Mouse (Mus musculus) forebrain, postnatal 0 days (tissue): Measurements from ENCODE around the gene Gja10. TPM values are rescaled to one million over a fixed set of nuclear protein-coding genes. Genes with fewer than 3 reads are reported as not detected.

Experiments
- ATAC-seq: fragments of 200-750 bp; cut with Nextera tagmentation; 2 replicates; pipeline ENCODE4 v1.8.0; 2017; ENCODE audit warnings: mild to moderate bottlenecking, moderate library complexity
- DNase-seq: peaks from one replicate; pipeline ENCODE4 v3.0.0-alpha.2; 2015
- H3K27ac ChIP-seq: fragments of 300-500 bp; sonication (generic); 2 replicates; pipeline ENCODE4 v1.5.1; 2014; ENCODE audit warnings: low read depth, mild to moderate bottlenecking, antibody characterized with exemption, low read length, moderate library complexity, mixed read lengths
- H3K27me3 ChIP-seq: fragments of 300-500 bp; sonication (generic); 2 replicates; pipeline ENCODE4 v1.6.1; 2014; ENCODE audit warnings: mild to moderate bottlenecking, low read length, mixed read lengths; ENCODE audit not compliant: insufficient read depth
- H3K36me3 ChIP-seq: fragments of 300-500 bp; sonication (generic); 2 replicates; pipeline ENCODE4 v1.6.1; 2014; ENCODE audit warnings: mild to moderate bottlenecking, moderate library complexity; ENCODE audit not compliant: insufficient read depth
- H3K4me1 ChIP-seq: fragments of 300-500 bp; sonication (generic); 2 replicates; pipeline ENCODE4 v1.6.1; 2014; ENCODE audit warnings: antibody characterized with exemption; ENCODE audit not compliant: insufficient read depth
- H3K4me2 ChIP-seq: fragments of 300-500 bp; sonication (generic); 2 replicates; pipeline ENCODE4 v1.6.1; 2014; ENCODE audit warnings: low read depth, mild to moderate bottlenecking, moderate library complexity
- H3K4me3 ChIP-seq: fragments of 300-500 bp; sonication (generic); 2 replicates; pipeline ENCODE4 v1.5.1; 2014; ENCODE audit warnings: low read depth, low read length, mixed read lengths
- H3K9ac ChIP-seq: fragments of 300-500 bp; sonication (generic); 2 replicates; pipeline ENCODE4 v1.6.1; 2014; ENCODE audit warnings: mild to moderate bottlenecking
- H3K9me3 ChIP-seq: fragments of 300-500 bp; sonication (generic); 2 replicates; pipeline ENCODE4 v1.6.1; 2016; ENCODE audit warnings: low read length
- CTCF ChIP-seq: sonication (generic); IDR thresholded peaks from 2 replicates; pipeline ENCODE4 v1.5.1; 2016; ENCODE audit warnings: antibody characterized with exemption, control low read depth, low read depth
- WGBS: fragments of 180-500 bp; shearing (Covaris S2); extraction: QIAGEN DNeasy Blood & Tissue Kit; methylation state at CpG from one replicate; pipeline ENCODE4 v1.1.7; 2014; 5-methylcytosine and 5-hydroxymethylcytosine counted together
- polyA plus RNA-seq: library from polyadenylated mRNA; unstranded; fragments of >200 nt; fragmentation: Nextera tagmentation; extraction: Ambion mirVana; gene quantifications from 2 replicates; pipeline ENCODE4 v1.2.1, GENCODE M21; 2015
- total RNA-seq: library from RNA; depleted of rRNA; stranded (reverse); fragments of >200 nt; gene quantifications from 2 replicates; pipeline ENCODE4 v1.2.3, GENCODE M21; 2014

Gene Gja10
- total and polyA plus RNA-seq, 2 experiments from 2014 or later = 0.14 TPM; not detected in 1

DNA sequence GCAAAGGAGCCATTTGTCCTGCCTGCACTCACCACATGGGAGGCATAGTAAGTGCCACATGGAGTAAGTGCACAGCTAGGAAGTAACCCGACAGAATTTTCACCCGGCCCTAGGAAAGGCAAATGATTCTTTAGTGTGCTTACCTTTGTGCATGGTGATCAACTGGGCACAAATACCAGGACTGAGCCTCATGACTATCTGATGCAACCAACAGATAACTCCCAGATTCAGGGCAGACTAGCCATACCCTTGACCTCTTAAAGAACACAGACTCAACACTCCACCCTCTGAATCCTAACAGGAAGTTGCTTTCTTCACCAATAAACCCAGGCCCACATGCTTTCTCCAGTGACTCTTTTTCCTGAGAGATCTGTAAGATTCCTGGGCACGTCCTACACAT is 31.1 kb downstream of the Gja10 start:
- no peak for TF ChIP-seq CTCF
- Histone ChIP-seq H3K4me1 (peaks cover 14% of the 10 kb centered on the region), H3K27ac (no peak overlapping the region), H3K36me3 (0 out of 2 replicates have a peak, but pooled peaks cover under 1% of the 10 kb centered on the region), H3K4me3 (no peak overlapping the region), H3K27me3 (no peaks in the 10 kb centered on the region), H3K9ac (no peak overlapping the region), H3K4me2 (no peak overlapping the region), H3K9me3 (no peaks in the 10 kb centered on the region)
- no peak for ATAC-seq
- no peak for DNase-seq
- 61% methylated on average over 3 of the region's 3 CpGs for WGBS

DNA sequence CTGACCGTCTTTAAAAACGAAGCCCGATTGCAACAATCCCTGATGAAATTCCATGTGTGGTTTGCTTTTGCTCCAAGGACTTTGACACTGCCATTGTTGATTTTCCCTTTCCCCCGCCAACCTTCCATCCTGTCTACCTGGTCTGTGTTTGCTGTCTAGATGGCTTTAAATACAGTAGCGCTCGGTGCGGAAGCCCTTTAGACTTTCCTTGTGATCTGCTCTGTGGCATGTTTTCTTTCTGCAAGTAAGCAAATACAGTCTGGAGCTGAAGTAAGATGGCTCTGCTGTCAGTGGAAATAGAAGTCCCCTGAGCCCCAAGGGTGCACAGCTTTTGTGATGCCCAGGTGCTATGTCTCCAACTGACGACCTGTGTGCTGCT is 31.6 kb downstream of the Gja10 start:
- no peak for ATAC-seq
- Histone ChIP-seq H3K9me3 (no peaks in the 10 kb centered on the region), H3K27ac (peak overlapping the region; percentile 45; the same call in 1 of the 2 replicates), H3K4me2 (no peak overlapping the region), H3K27me3 (no peaks in the 10 kb centered on the region), H3K4me3 (no peak overlapping the region), H3K4me1 (peaks cover 14% of the 10 kb centered on the region), H3K36me3 (no peaks in the 10 kb centered on the region), H3K9ac (0 out of 2 replicates have a peak overlapping the region, but pooled peaks have one; percentile 31)
- no peak for DNase-seq
- 59% methylated on average over 8 of the region's 8 CpGs for WGBS
- no peak for TF ChIP-seq CTCF

DNA sequence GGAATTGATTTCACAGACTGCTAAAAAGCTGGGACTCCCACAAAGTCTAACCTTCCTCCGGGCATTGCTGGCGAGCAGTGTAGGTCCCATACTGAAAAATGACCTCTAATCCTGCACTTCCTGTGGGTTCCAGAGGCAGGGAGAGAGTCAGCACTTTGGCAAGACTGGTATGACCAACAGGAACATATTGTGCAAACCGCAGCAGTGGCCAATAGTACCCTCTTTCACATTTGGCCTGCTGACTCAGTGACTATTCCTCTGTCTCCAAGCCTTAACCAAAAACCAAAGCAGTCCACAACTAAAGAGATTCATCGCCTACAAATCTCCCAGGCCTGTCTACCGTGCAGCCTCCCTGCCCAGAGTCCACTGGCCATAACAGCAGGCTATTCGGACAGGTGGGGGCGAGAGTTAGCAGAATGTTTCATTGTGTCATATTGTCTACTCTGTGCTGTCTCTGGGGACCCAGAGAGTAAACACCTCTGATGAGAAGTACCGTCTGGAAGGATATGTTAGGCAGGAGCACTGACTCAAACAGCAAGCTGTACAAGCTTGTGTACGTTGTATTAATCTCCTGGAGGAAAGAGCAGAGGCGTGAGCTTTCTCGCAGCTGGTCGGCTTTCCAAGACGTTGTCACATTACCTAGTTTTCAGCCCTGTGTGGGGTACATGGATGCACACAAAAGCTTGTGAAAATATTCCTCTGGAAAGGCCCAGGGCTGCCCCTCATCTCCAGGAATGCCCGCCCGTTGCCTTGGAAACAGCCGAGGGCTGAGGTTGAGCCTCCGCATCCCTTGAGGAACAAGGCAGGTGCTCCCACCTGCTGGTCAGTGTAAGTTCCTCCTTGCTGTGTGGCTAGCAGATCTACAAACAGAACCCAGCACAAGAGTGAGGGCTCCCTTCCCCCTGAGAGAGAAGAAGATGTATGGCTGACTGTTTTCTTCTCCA is 32.3 kb downstream of the Gja10 start:
- peak overlapping the region; percentile 31 for H3K9ac ChIP-seq
- no peaks in the 10 kb centered on the region for H3K9me3 ChIP-seq
- peak; percentile 48 for TF ChIP-seq CTCF
- peaks cover 14% of the 10 kb centered on the region for H3K4me1 ChIP-seq
- peak overlapping the region; percentile 2; the same call in 1 of the 2 replicates for H3K4me2 ChIP-seq
- ATAC-seq (peak; percentile 61), DNase-seq (peak; percentile 50)
- H3K4me3 ChIP-seq = no peak overlapping the region
- no peaks in the 10 kb centered on the region for H3K36me3 ChIP-seq
- H3K27me3 ChIP-seq = no peaks in the 10 kb centered on the region
- WGBS = 36% methylated on average over 17 of the region's 17 CpGs
- H3K27ac ChIP-seq = peak overlapping the region; percentile 45

DNA sequence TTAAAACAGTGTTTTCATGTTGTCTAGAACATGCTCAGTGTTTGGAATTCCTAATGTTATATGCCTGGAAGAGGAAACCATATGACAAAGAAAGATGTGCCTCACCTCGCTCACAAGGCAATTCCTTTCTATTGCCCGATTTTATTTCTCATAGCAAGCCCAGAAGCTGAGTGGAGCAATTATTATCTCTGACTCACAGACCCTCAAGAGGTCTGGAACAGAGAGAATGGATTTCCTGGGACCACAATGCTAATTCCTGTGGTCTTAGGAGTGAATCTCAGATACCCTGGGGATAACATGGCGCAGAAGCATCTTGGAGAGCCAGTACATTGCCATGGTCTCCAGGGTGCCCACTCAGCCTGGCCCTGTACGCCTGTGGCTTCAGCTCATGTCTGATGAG is 33.5 kb downstream of the Gja10 start:
- H3K9me3 ChIP-seq = no peaks in the 10 kb centered on the region
- no peaks in the 10 kb centered on the region for H3K27me3 ChIP-seq
- H3K36me3 ChIP-seq = peaks cover 7% of the 10 kb centered on the region; the same call in 1 of the 2 replicates
- H3K4me2 ChIP-seq = no peak overlapping the region
- peak overlapping the region; percentile 36; the same call in 1 of the 2 replicates for H3K27ac ChIP-seq
- DNase-seq = no peak
- H3K4me1 ChIP-seq = peaks cover 14% of the 10 kb centered on the region
- 67% methylated on average over 4 of the region's 4 CpGs for WGBS
- no peak overlapping the region for H3K9ac ChIP-seq
- no peak for ATAC-seq
- TF ChIP-seq CTCF = no peak
- H3K4me3 ChIP-seq = no peak overlapping the region

DNA sequence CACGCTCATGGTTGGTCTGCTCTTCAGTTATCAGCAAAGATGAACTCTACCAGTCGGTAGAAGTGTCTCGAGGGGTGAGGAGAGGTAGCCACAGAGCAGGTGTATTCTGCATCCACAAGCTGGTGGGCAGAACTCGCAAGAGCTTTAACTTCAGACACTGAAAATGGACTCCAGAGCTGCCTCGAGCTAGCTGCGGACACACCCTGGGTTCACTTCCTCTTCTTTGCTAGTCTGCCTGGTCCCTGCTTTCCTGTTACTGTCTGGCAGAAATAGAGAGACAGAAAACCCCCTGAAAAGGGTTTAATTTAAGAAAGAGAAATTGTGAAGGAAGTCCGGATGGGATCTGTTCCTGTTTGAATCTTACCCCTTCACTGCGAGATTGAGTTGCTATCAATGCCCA is 37.6 kb downstream of the Gja10 start:
- Histone ChIP-seq H3K9ac (no peak overlapping the region), H3K4me1 (peaks cover 6% of the 10 kb centered on the region), H3K27ac (no peak overlapping the region), H3K27me3 (no peaks in the 10 kb centered on the region), H3K4me2 (no peak overlapping the region), H3K36me3 (peaks cover 26% of the 10 kb centered on the region), H3K4me3 (no peak overlapping the region), H3K9me3 (no peaks in the 10 kb centered on the region)
- DNase-seq (no peak), ATAC-seq (no peak)
- 93% methylated on average over 8 of the region's 8 CpGs for WGBS
- no peak for TF ChIP-seq CTCF

DNA sequence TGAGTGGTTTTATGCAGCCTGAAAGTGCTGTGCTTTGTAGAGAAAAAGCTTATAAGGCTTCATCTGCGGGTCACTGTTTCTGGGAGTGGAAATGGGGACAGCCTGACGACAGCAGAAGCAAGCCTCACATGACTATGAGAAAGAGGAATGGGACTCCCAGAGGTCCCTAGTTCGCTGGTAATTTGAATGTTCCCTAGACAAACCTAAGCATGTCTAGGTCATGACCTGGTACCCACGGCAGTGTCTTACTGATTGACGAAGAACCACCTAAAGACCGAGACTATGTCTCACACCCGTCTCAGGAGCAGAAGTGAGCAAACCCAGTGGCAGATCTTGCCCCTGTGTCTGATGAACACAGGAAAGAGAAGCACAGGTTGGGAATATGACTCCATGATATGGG is 38.1 kb downstream of the Gja10 start:
- WGBS = 87% methylated on average over 7 of the region's 7 CpGs
- Histone ChIP-seq H3K36me3 (peaks cover 26% of the 10 kb centered on the region), H3K9me3 (no peaks in the 10 kb centered on the region), H3K4me2 (no peak overlapping the region), H3K4me3 (no peak overlapping the region), H3K27me3 (no peaks in the 10 kb centered on the region), H3K9ac (no peak overlapping the region), H3K4me1 (peaks cover 5% of the 10 kb centered on the region; the same call in 1 of the 2 replicates), H3K27ac (no peak overlapping the region)
- DNase-seq = no peak
- no peak for ATAC-seq
- TF ChIP-seq CTCF = no peak
